Mouse (Mus musculus): ENCODE results near the gene Tmprss5. TPM values are rescaled to one million over a fixed set of nuclear protein-coding genes. Genes with fewer than 3 reads are reported as not detected.

Tmprss5 gene
- polyA plus RNA-seq, 1 experiment from 2014 or later, result not detected

DNA sequence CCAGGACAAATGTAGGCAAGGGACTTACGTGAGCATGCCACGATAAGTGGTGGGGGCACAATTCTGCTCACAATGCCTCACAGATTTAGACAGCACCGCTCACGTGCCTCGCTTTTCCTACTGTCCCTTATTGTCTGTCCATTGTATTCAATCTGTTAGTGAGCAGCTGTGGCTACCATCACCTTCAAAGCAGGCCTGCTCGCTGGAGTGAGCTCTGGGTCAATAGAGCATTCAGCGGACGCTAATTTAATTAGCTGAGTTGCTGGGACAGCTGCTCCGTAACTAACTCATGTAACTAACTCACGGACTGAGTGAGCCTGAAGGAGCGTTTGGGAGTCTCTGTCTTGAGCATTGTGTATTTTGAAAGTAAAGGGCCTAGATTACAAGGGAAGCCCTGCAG, 6.3 kb downstream of the Tmprss5 start:
- Histone ChIP-seq H3K4me1 (replicated peaks; ENCODE audit: control insufficient read depth, insufficient read depth, low read length) (no peaks in the 10 kb centered on the region), H3K27ac (ENCODE audit: low read depth, low read length) (no peak overlapping the region), H3K4me2 (no peak overlapping the region), H3K27me3 (replicated peaks; ENCODE audit: control insufficient read depth, insufficient read depth, low read length) (no peaks in the 10 kb centered on the region), H3K36me3 (ENCODE audit: control insufficient read depth, insufficient read depth, low read length) (no peaks in the 10 kb centered on the region), H3K9ac (ENCODE audit: low read depth, low read length) (no peak overlapping the region), H3K9me3 (ENCODE audit: control insufficient read depth, low read length) (no peaks in the 10 kb centered on the region), H3K4me3 (ENCODE audit: low read depth, low read length) (no peak overlapping the region)
- 66% methylated on average over 11 of the region's 11 CpGs for WGBS
- ATAC-seq (replicated peaks; ENCODE audit: low FRiP score) (no peak), DNase-seq (ENCODE audit: low spot score) (no peak)

- Histone ChIP-seq H3K27ac (ENCODE audit: low read depth, low read length) (no peak overlapping the region), H3K4me3 (ENCODE audit: low read depth, low read length) (no peak overlapping the region), H3K36me3 (ENCODE audit: control insufficient read depth, insufficient read depth, low read length) (no peaks in the 10 kb centered on the region), H3K4me1 (replicated peaks; ENCODE audit: control insufficient read depth, insufficient read depth, low read length) (no peaks in the 10 kb centered on the region), H3K27me3 (replicated peaks; ENCODE audit: control insufficient read depth, insufficient read depth, low read length) (no peaks in the 10 kb centered on the region), H3K4me2 (no peak overlapping the region), H3K9ac (ENCODE audit: low read depth, low read length) (no peak overlapping the region), H3K9me3 (ENCODE audit: control insufficient read depth, low read length) (no peaks in the 10 kb centered on the region)
- ATAC-seq (replicated peaks; ENCODE audit: low FRiP score) (no peak), DNase-seq (ENCODE audit: low spot score) (no peak)
- WGBS, result 83% methylated on average over 3 of the region's 3 CpGs
Measured at GRCm38 (mm10) chr9:49098871-49099270, 17.8 kb downstream of the Tmprss5 start.

DNA sequence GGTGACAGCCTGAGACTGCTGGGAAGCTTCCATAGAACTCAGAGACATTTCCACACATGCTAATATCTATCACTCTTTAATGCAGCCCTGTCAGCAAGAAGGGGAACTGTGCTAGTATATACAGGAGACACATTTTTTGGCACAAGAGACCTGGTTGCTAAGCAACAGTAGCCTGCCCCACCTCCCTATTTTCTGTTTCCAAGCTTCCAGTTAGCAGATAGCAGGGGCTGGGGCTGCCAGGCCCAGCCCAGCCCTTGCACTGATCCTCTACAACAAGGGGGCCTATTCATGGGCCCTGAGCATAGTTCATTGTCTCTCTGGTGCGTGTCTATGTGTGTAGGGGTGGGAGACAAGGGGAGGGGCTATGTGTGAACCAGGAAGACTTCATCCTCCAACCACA, 21.3 kb downstream of the Tmprss5 start:
- WGBS, result 69% methylated on average over 1 of the region's 1 CpGs
- Histone ChIP-seq H3K4me2 (no peak overlapping the region), H3K27me3 (replicated peaks; ENCODE audit: control insufficient read depth, insufficient read depth, low read length) (no peaks in the 10 kb centered on the region), H3K4me1 (replicated peaks; ENCODE audit: control insufficient read depth, insufficient read depth, low read length) (no peaks in the 10 kb centered on the region), H3K27ac (ENCODE audit: low read depth, low read length) (no peak overlapping the region), H3K4me3 (ENCODE audit: low read depth, low read length) (no peak overlapping the region), H3K9me3 (ENCODE audit: control insufficient read depth, low read length) (no peaks in the 10 kb centered on the region), H3K9ac (ENCODE audit: low read depth, low read length) (no peak overlapping the region), H3K36me3 (ENCODE audit: control insufficient read depth, insufficient read depth, low read length) (no peaks in the 10 kb centered on the region)
- no peak for ATAC-seq (replicated peaks; ENCODE audit: low FRiP score)
- DNase-seq (ENCODE audit: low spot score), result no peak

GRCm38 (mm10) chr9:49109101-49109500, 28.0 kb downstream of the Tmprss5 start:
- no peak for ATAC-seq (replicated peaks; ENCODE audit: low FRiP score)

DNA sequence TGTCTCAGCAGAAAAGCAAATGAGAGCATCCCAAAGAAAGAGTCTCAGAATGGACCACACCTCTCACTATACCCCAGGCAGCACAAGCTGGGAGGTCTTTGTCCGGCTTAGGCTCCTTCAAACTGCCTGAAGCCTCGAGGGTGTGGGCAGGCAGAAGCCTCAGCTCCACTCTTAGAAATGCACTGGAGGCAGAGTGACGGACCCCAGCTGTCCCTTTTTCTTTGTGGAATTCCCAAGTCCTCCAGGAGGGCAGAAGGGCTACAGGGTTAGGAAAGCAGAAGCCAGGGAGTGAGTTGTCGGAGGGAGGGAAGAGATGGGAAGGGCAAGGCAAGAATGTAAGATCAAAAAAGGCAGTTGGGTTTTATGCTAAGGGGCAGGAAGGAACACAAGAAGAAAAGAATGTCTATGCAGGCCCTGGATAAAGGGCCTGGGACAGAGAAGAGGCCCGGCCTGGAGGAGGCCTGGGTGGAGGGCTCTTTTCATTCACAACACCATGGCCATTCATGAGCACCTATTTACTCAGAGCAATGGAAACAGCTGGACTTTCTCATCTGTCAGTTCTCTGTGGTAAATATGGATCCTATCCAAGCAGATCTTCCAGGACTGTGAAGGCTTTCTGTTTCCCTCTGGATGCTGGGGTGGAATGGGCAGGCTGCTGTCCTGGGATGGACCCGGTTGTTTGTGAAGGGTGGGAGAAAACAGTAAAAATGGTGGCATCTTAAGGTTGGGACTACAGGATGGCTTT, 29.6 kb downstream of the Tmprss5 start:
- ATAC-seq (replicated peaks; ENCODE audit: low FRiP score) (no peak), DNase-seq (ENCODE audit: low spot score) (no peak)
- 70% methylated on average over 6 of the region's 6 CpGs for WGBS
- no peak overlapping the region for H3K27ac ChIP-seq (ENCODE audit: low read depth, low read length)
- H3K4me2 ChIP-seq, result no peak overlapping the region
- H3K4me1 ChIP-seq (replicated peaks; ENCODE audit: control insufficient read depth, insufficient read depth, low read length), result no peaks in the 10 kb centered on the region
- H3K27me3 ChIP-seq (replicated peaks; ENCODE audit: control insufficient read depth, insufficient read depth, low read length), result no peaks in the 10 kb centered on the region
- H3K9me3 ChIP-seq (ENCODE audit: control insufficient read depth, low read length), result no peaks in the 10 kb centered on the region
- no peak overlapping the region for H3K9ac ChIP-seq (ENCODE audit: low read depth, low read length)
- no peak overlapping the region for H3K4me3 ChIP-seq (ENCODE audit: low read depth, low read length)
- no peaks in the 10 kb centered on the region for H3K36me3 ChIP-seq (ENCODE audit: control insufficient read depth, insufficient read depth, low read length)

More at GRCm38 (mm10) chr9:49109101-49109500, 28.0 kb downstream of the Tmprss5 start:
- WGBS, result 60% methylated on average over 7 of the region's 7 CpGs
- Histone ChIP-seq H3K36me3 (ENCODE audit: control insufficient read depth, insufficient read depth, low read length) (no peaks in the 10 kb centered on the region), H3K4me3 (ENCODE audit: low read depth, low read length) (no peak overlapping the region), H3K4me2 (no peak overlapping the region), H3K27ac (ENCODE audit: low read depth, low read length) (no peak overlapping the region), H3K27me3 (replicated peaks; ENCODE audit: control insufficient read depth, insufficient read depth, low read length) (no peaks in the 10 kb centered on the region), H3K9ac (ENCODE audit: low read depth, low read length) (no peak overlapping the region), H3K9me3 (ENCODE audit: control insufficient read depth, low read length) (no peaks in the 10 kb centered on the region), H3K4me1 (replicated peaks; ENCODE audit: control insufficient read depth, insufficient read depth, low read length) (no peaks in the 10 kb centered on the region)
- DNase-seq (ENCODE audit: low spot score), result no peak

- no peaks in the 10 kb centered on the region for H3K4me1 ChIP-seq (replicated peaks; ENCODE audit: control insufficient read depth, insufficient read depth, low read length)
- WGBS, result 59% methylated on average over 5 of the region's 5 CpGs
- H3K36me3 ChIP-seq (ENCODE audit: control insufficient read depth, insufficient read depth, low read length), result no peaks in the 10 kb centered on the region
- H3K27me3 ChIP-seq (replicated peaks; ENCODE audit: control insufficient read depth, insufficient read depth, low read length), result no peaks in the 10 kb centered on the region
- H3K27ac ChIP-seq (ENCODE audit: low read depth, low read length), result no peak overlapping the region
- no peak for DNase-seq (ENCODE audit: low spot score)
- H3K4me3 ChIP-seq (ENCODE audit: low read depth, low read length), result no peak overlapping the region
- no peaks in the 10 kb centered on the region for H3K9me3 ChIP-seq (ENCODE audit: control insufficient read depth, low read length)
- H3K4me2 ChIP-seq, result no peak overlapping the region
- ATAC-seq (replicated peaks; ENCODE audit: low FRiP score), result no peak
- no peak overlapping the region for H3K9ac ChIP-seq (ENCODE audit: low read depth, low read length)
Measured at GRCm38 (mm10) chr9:49111296-49111695, 30.2 kb downstream of the Tmprss5 start.

- WGBS, result 42% methylated on average over 3 of the region's 3 CpGs
- Histone ChIP-seq H3K27ac (ENCODE audit: low read depth, low read length) (no peak overlapping the region), H3K9me3 (ENCODE audit: control insufficient read depth, low read length) (peaks cover 3% of the 10 kb centered on the region; the same call in 1 of the 2 replicates), H3K27me3 (replicated peaks; ENCODE audit: control insufficient read depth, insufficient read depth, low read length) (no peaks in the 10 kb centered on the region), H3K4me3 (ENCODE audit: low read depth, low read length) (no peak overlapping the region), H3K4me1 (replicated peaks; ENCODE audit: control insufficient read depth, insufficient read depth, low read length) (no peaks in the 10 kb centered on the region), H3K36me3 (ENCODE audit: control insufficient read depth, insufficient read depth, low read length) (no peaks in the 10 kb centered on the region), H3K9ac (ENCODE audit: low read depth, low read length) (no peak overlapping the region), H3K4me2 (no peak overlapping the region)
- DNase-seq (ENCODE audit: low spot score) (no peak), ATAC-seq (replicated peaks; ENCODE audit: low FRiP score) (no peak)
Measured at GRCm38 (mm10) chr9:49118271-49118825, 37.3 kb downstream of the Tmprss5 start.

DNA sequence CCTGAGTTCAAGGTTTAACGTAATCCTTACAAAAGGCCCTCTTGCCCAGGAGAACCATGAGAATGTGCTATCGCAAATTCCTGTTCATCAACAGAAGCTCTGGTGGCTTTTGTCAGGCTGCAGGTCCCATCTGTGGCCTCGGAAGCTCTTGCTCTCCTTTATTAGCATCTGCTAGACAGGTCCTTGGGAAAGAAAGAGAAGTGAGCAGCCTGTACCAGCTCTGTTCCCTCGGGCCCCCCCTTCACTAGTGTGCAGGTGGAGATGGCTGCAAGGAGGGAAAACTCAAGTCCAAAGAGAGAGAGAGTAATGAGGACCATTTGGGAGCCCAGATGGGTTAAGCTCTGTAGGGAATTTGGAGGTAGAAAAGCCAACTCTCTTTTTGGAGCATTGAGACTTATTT, 38.7 kb downstream of the Tmprss5 start:
- no peak overlapping the region for H3K4me3 ChIP-seq (ENCODE audit: low read depth, low read length)
- no peaks in the 10 kb centered on the region for H3K4me1 ChIP-seq (replicated peaks; ENCODE audit: control insufficient read depth, insufficient read depth, low read length)
- H3K27ac ChIP-seq (ENCODE audit: low read depth, low read length), result no peak overlapping the region
- 70% methylated on average over 4 of the region's 4 CpGs for WGBS
- H3K9me3 ChIP-seq (ENCODE audit: control insufficient read depth, low read length), result peaks cover 3% of the 10 kb centered on the region; the same call in 1 of the 2 replicates
- H3K27me3 ChIP-seq (replicated peaks; ENCODE audit: control insufficient read depth, insufficient read depth, low read length), result no peaks in the 10 kb centered on the region
- H3K4me2 ChIP-seq, result no peak overlapping the region
- H3K9ac ChIP-seq (ENCODE audit: low read depth, low read length), result no peak overlapping the region
- H3K36me3 ChIP-seq (ENCODE audit: control insufficient read depth, insufficient read depth, low read length), result no peaks in the 10 kb centered on the region
- no peak for ATAC-seq (replicated peaks; ENCODE audit: low FRiP score)
- DNase-seq (ENCODE audit: low spot score), result no peak

GRCm38 (mm10) chr9:49125706-49126105, 44.6 kb downstream of the Tmprss5 start:
- no peaks in the 10 kb centered on the region for H3K4me1 ChIP-seq (replicated peaks; ENCODE audit: control insufficient read depth, insufficient read depth, low read length)
- DNase-seq (ENCODE audit: low spot score) (no peak), ATAC-seq (replicated peaks; ENCODE audit: low FRiP score) (no peak)
- H3K9me3 ChIP-seq (ENCODE audit: control insufficient read depth, low read length), result peaks cover 3% of the 10 kb centered on the region; the same call in 1 of the 2 replicates
- H3K27ac ChIP-seq (ENCODE audit: low read depth, low read length), result no peak overlapping the region
- H3K36me3 ChIP-seq (ENCODE audit: control insufficient read depth, insufficient read depth, low read length), result no peaks in the 10 kb centered on the region
- 74% methylated on average over 7 of the region's 7 CpGs for WGBS
- no peak overlapping the region for H3K9ac ChIP-seq (ENCODE audit: low read depth, low read length)
- no peak overlapping the region for H3K4me2 ChIP-seq
- H3K27me3 ChIP-seq (replicated peaks; ENCODE audit: control insufficient read depth, insufficient read depth, low read length), result no peaks in the 10 kb centered on the region
- no peak overlapping the region for H3K4me3 ChIP-seq (ENCODE audit: low read depth, low read length)
